Mouse (Mus musculus): ENCODE measurements around the gene Slc24a3. TPM values are rescaled to one million over a fixed set of nuclear protein-coding genes. Genes with fewer than 3 reads are reported as not detected.

Gene Slc24a3
- total and polyA plus RNA-seq, 2 experiments, result 0.09 to 0.33 TPM

DNA sequence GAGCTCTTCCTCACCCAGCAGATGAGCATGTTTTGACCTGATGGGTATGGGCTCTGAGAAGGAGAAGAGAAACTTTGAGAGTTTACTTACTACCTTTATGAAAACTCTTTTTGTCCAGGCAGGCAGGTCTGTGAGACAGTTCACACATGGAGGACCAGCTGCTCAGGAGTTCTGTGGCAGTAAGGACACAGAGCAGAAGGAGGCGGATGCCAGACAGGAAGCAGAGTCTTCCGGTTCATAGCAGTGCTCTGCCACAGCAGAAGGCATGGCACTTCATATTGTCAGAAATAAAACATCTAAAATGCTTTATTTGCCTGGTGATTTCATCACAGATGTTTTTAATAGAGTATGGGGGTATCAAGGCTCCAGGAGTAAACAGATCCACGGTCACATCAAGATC, 58.1 kb downstream of the Slc24a3 start:
- Histone ChIP-seq H3K4me3 (ENCODE audit: insufficient read depth, low read depth, low read length) (no peak overlapping the region), H3K4me1 (ENCODE audit: control insufficient read depth, insufficient read depth, low read length) (0 out of 2 replicates have a peak, but pooled peaks cover 1% of the 10 kb centered on the region), H3K27ac (replicated peaks; ENCODE audit: insufficient read depth, low read depth, low read length) (no peak overlapping the region), H3K79me2 (ENCODE audit: control insufficient read depth, insufficient read depth, low read length) (no peaks in the 10 kb centered on the region), H3K9ac (ENCODE audit: low read depth, low read length) (no peak overlapping the region), H3K27me3 (ENCODE audit: control insufficient read depth, insufficient read depth, low read length) (no peaks in the 10 kb centered on the region), H3K36me3 (ENCODE audit: control insufficient read depth, insufficient read depth, low read length) (no peaks in the 10 kb centered on the region)
- TF ChIP-seq POLR2A (IDR thresholded peaks at IDR 0.05; ENCODE audit: extremely low read depth, insufficient read depth, low read length) (no peak), CTCF (IDR thresholded peaks at IDR 0.05; ENCODE audit: low read depth, low read length) (no peak)
- no peak for DNase-seq (ENCODE audit: extremely low read depth, low read depth, low spot score)
- 65% methylated on average over 3 of the region's 3 CpGs for WGBS

- H3K79me2 ChIP-seq (ENCODE audit: control insufficient read depth, insufficient read depth, low read length), result no peaks in the 10 kb centered on the region
- WGBS, result 87% methylated on average over 1 of the region's 1 CpGs
- H3K4me3 ChIP-seq (ENCODE audit: insufficient read depth, low read depth, low read length), result no peak overlapping the region
- no peak for DNase-seq (ENCODE audit: extremely low read depth, low read depth, low spot score)
- 0 out of 2 replicates have a peak, but pooled peaks cover 1% of the 10 kb centered on the region for H3K4me1 ChIP-seq (ENCODE audit: control insufficient read depth, insufficient read depth, low read length)
- TF ChIP-seq POLR2A (IDR thresholded peaks at IDR 0.05; ENCODE audit: extremely low read depth, insufficient read depth, low read length) (no peak), CTCF (IDR thresholded peaks at IDR 0.05; ENCODE audit: low read depth, low read length) (no peak)
- no peak overlapping the region for H3K27ac ChIP-seq (replicated peaks; ENCODE audit: insufficient read depth, low read depth, low read length)
- no peak overlapping the region for H3K9ac ChIP-seq (ENCODE audit: low read depth, low read length)
- H3K36me3 ChIP-seq (ENCODE audit: control insufficient read depth, insufficient read depth, low read length), result no peaks in the 10 kb centered on the region
- no peaks in the 10 kb centered on the region for H3K27me3 ChIP-seq (ENCODE audit: control insufficient read depth, insufficient read depth, low read length)
These were observed 58.5 kb downstream of the Slc24a3 start for GRCm38 (mm10) chr2:145226100-145226499.

DNA sequence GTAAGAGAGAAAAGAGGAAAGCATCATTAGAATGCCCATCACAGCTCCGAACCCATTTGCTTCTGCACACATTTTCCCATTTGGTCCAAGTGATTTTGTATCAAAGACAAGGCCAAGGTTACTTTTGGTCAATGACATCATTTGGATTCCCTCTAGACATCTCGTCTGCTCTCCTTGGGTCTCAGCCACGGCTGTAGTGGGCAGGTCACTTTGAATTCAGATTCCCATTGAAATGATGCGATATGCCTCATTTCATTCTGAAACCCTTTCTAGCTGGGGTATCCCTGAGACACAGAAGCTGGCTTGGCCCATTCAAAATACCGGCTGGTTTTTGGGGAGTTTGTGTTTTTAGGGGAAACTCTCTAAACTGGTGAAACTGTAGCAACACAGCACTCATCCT, 59.8 kb downstream of the Slc24a3 start:
- 89% methylated on average over 5 of the region's 5 CpGs for WGBS
- no peak for TF ChIP-seq POLR2A (IDR thresholded peaks at IDR 0.05; ENCODE audit: extremely low read depth, insufficient read depth, low read length)
- no peak for TF ChIP-seq CTCF (IDR thresholded peaks at IDR 0.05; ENCODE audit: low read depth, low read length)

DNA sequence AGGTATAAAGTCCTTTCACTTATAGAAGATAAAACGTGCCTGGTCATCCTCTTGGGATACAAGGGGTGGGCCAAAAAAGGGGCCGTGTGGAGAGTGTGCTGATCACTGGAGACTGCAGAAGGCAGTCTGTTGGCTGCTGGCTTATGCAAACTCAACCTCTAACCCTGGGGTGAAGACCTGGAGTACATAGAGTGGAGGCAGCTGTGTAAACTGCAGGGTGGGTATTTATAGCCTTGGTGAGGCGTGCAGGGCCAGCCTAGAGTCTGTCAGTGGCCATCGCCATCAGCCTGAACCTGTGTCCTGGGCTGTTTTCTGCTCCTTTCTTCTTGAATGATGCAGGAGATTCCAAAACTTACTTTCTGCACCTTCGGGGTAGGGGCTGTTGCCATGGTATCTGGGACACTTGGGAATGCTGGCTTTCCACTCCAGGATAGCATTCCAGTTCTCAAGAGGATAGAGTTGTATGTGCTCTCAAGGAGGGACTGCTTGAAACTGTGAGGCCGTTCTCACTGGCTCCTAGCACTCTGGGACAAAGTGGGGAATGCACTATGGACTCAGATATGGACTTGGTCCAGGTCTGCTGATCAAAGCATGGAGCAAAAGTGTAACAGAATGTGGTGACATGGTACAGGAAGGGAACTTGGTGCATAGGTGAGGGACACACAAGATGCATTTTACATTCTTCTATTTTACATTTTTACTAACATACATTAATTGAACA, 65.4 kb downstream of the Slc24a3 start:
- Histone ChIP-seq H3K79me2 (ENCODE audit: control insufficient read depth, insufficient read depth, low read length) (no peaks in the 10 kb centered on the region), H3K9ac (ENCODE audit: low read depth, low read length) (0 out of 2 replicates have a peak overlapping the region, but pooled peaks have one; percentile 7), H3K27ac (replicated peaks; ENCODE audit: insufficient read depth, low read depth, low read length) (peak overlapping the region; percentile 86), H3K27me3 (ENCODE audit: control insufficient read depth, insufficient read depth, low read length) (no peaks in the 10 kb centered on the region), H3K4me3 (ENCODE audit: insufficient read depth, low read depth, low read length) (no peak overlapping the region), H3K36me3 (ENCODE audit: control insufficient read depth, insufficient read depth, low read length) (no peaks in the 10 kb centered on the region), H3K4me1 (ENCODE audit: control insufficient read depth, insufficient read depth, low read length) (peaks cover 17% of the 10 kb centered on the region)
- TF ChIP-seq CTCF (IDR thresholded peaks at IDR 0.05; ENCODE audit: low read depth, low read length) (no peak), POLR2A (IDR thresholded peaks at IDR 0.05; ENCODE audit: extremely low read depth, insufficient read depth, low read length) (no peak)
- DNase-seq (ENCODE audit: extremely low read depth, low read depth, low spot score), result peak; percentile 93
- WGBS, result 14% methylated on average over 6 of the region's 6 CpGs

More for the DNA sequence above, 59.8 kb downstream of the Slc24a3 start:
- Histone ChIP-seq H3K9ac (ENCODE audit: low read depth, low read length) (no peak overlapping the region), H3K79me2 (ENCODE audit: control insufficient read depth, insufficient read depth, low read length) (no peaks in the 10 kb centered on the region), H3K27me3 (ENCODE audit: control insufficient read depth, insufficient read depth, low read length) (no peaks in the 10 kb centered on the region), H3K4me1 (ENCODE audit: control insufficient read depth, insufficient read depth, low read length) (0 out of 2 replicates have a peak, but pooled peaks cover 1% of the 10 kb centered on the region), H3K36me3 (ENCODE audit: control insufficient read depth, insufficient read depth, low read length) (no peaks in the 10 kb centered on the region), H3K4me3 (ENCODE audit: insufficient read depth, low read depth, low read length) (no peak overlapping the region), H3K27ac (replicated peaks; ENCODE audit: insufficient read depth, low read depth, low read length) (no peak overlapping the region)
- DNase-seq (ENCODE audit: extremely low read depth, low read depth, low spot score), result no peak

DNA sequence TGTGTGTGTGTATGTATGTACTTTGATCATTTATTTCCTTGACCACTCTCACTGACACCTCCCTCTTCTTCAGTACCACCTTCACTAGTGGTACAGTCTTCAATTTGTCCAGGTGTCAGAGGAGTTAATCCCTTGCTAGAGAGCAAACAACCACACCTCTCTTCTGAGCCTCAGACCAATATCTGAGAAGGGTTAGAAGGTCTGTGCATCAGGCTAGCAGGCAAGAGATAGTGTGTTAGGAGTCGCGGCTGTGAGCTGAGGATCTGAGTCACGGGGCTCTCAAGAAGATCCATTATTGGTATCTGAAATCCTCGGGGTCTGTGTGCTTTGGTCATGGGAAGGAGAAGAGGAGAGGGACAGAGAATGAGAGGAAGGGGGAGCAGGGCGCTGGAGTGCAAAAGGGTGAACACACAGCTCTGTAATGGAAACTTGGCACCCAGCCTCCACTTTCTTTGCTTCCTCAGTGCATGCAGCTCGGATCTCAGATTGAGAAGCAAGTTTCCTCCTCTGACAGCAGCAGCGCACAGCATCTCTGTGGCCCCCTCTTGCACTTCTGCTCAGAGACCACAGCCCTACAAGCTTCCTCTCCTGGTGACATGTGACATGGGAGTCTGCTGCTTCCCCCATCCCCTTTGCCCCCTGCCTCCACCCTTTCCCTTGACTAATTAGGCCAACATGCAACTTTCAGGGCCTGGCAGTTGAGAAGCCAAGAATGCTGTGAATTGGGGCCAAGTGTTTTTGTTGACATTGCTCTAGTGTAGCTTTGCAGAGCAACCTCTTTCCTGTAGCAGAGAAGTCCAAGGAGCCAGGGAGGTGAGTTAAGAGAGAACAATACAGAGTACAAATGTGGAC, 66.2 kb downstream of the Slc24a3 start:
- peak; percentile 88 for DNase-seq (ENCODE audit: extremely low read depth, low read depth, low spot score)
- WGBS, result 9% methylated on average over 7 of the region's 7 CpGs

More for the DNA sequence above, 66.2 kb downstream of the Slc24a3 start:
- Histone ChIP-seq H3K4me3 (ENCODE audit: insufficient read depth, low read depth, low read length) (no peak overlapping the region), H3K79me2 (ENCODE audit: control insufficient read depth, insufficient read depth, low read length) (no peaks in the 10 kb centered on the region), H3K9ac (ENCODE audit: low read depth, low read length) (no peak overlapping the region), H3K27me3 (ENCODE audit: control insufficient read depth, insufficient read depth, low read length) (no peaks in the 10 kb centered on the region), H3K27ac (replicated peaks; ENCODE audit: insufficient read depth, low read depth, low read length) (peak overlapping the region; percentile 34), H3K4me1 (ENCODE audit: control insufficient read depth, insufficient read depth, low read length) (peaks cover 15% of the 10 kb centered on the region), H3K36me3 (ENCODE audit: control insufficient read depth, insufficient read depth, low read length) (no peaks in the 10 kb centered on the region)
- TF ChIP-seq POLR2A (IDR thresholded peaks at IDR 0.05; ENCODE audit: extremely low read depth, insufficient read depth, low read length) (no peak), CTCF (IDR thresholded peaks at IDR 0.05; ENCODE audit: low read depth, low read length) (no peak)

Data from liver, adult 2 months (tissue).